Mouse (Mus musculus) embryonic facial prominence, embryonic 13.5 days (tissue): ENCODE data around the gene Gsn. TPM values are rescaled to one million over a fixed set of nuclear protein-coding genes. Genes with fewer than 3 reads are reported as not detected.

Source experiments
- ATAC-seq: fragments of 200-750 bp; cut with Nextera tagmentation; 2 replicates; pipeline ENCODE4 v1.8.0; 2017; ENCODE audit warnings: low read depth; ENCODE audit not compliant: insufficient number of reproducible peaks, insufficient read depth, low FRiP score, low TSS enrichment
- H3K27ac ChIP-seq: fragments of 300-500 bp; sonication (generic); 2 replicates; pipeline ENCODE4 v1.5.1; 2015; ENCODE audit warnings: moderate library complexity, mild to moderate bottlenecking, inconsistent platforms
- H3K27me3 ChIP-seq: fragments of 300-500 bp; sonication (generic); 2 replicates; pipeline ENCODE4 v1.6.1; 2015; ENCODE audit warnings: mild to moderate bottlenecking, inconsistent platforms
- H3K36me3 ChIP-seq: fragments of 300-500 bp; sonication (generic); 2 replicates; pipeline ENCODE4 v1.6.1; 2015; ENCODE audit warnings: mild to moderate bottlenecking, inconsistent platforms
- H3K4me1 ChIP-seq: fragments of 300-500 bp; sonication (generic); 2 replicates; pipeline ENCODE4 v1.6.1; 2015; ENCODE audit warnings: inconsistent platforms
- H3K4me2 ChIP-seq: fragments of 300-500 bp; sonication (generic); 2 replicates; pipeline ENCODE4 v1.6.1; 2015; ENCODE audit warnings: moderate library complexity, mild to moderate bottlenecking, inconsistent platforms
- H3K4me3 ChIP-seq: fragments of 300-500 bp; sonication (generic); 2 replicates; pipeline ENCODE4 v1.5.1; 2015; ENCODE audit warnings: mild to moderate bottlenecking, inconsistent platforms
- H3K9ac ChIP-seq: fragments of 300-500 bp; sonication (generic); 2 replicates; pipeline ENCODE4 v1.6.1; 2015; ENCODE audit warnings: mild to moderate bottlenecking, inconsistent platforms
- H3K9me3 ChIP-seq: fragments of 300-500 bp; sonication (generic); 2 replicates; pipeline ENCODE4 v1.6.1; 2016; ENCODE audit warnings: inconsistent platforms
- WGBS: fragments of 180-500 bp; shearing (Covaris S2); methylation state at CpG from one replicate; pipeline ENCODE4 v1.1.7; 2015; ENCODE audit warnings: mixed read lengths; 5-methylcytosine and 5-hydroxymethylcytosine counted together
- polyA plus RNA-seq: library from polyadenylated mRNA; unstranded; fragments of >200 nt; fragmentation: Nextera tagmentation; extraction: Ambion mirVana; gene quantifications from 2 replicates; pipeline ENCODE4 v1.2.1, GENCODE M21; 2015

The Gsn gene
- polyA plus RNA-seq, 1 experiment from 2014 or later, result 188 TPM

DNA sequence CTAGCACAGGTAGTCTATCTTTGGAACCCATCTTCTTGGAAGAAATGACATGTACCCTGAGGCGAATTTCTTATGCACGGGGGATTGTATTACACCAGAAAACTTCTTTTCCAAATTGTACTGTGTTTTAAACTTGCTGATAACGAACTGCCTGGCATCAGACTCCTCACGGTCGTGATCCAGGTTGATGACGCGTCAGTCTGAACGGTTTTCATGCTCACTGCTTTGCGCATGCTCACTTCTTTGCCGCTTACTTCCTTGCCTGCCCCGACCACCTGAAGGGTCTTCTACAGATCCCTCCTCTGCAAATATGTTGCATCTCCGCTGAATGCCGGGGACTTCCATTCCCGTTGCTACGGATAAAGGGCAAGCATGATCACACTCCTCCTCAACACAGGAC, 31.9 kb upstream of the Gsn start:
- no peak overlapping the region for H3K4me3 ChIP-seq
- H3K27ac ChIP-seq, result no peak overlapping the region
- H3K4me2 ChIP-seq, result no peak overlapping the region
- H3K27me3 ChIP-seq, result no peaks in the 10 kb centered on the region
- no peak for ATAC-seq
- peaks cover 24% of the 10 kb centered on the region for H3K4me1 ChIP-seq
- H3K9ac ChIP-seq, result no peak overlapping the region
- H3K9me3 ChIP-seq, result no peaks in the 10 kb centered on the region
- WGBS, result 90% methylated on average over 15 of the region's 15 CpGs
- no peaks in the 10 kb centered on the region for H3K36me3 ChIP-seq

DNA sequence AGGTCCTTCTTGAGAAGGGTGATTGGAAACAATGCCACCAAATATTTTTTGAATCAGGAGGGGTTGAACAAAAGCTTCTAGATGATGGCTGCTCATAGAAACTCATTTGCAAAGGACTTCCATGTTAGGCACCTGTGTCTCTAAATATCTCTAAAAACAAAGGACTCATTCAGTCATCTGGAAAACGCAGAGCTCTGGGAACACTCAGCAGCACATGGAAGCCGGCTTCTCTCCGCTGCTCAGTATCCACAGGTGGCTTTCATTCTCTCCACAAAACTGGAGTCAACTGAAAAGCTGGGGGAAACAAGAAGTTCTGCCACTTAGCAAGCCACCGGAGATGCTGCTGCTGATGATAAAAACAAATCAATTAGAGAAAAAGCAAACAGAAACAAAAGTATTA, 28.0 kb upstream of the Gsn start:
- H3K36me3 ChIP-seq, result no peaks in the 10 kb centered on the region
- H3K9ac ChIP-seq, result no peak overlapping the region
- WGBS, result 24% methylated on average over 4 of the region's 4 CpGs
- H3K27me3 ChIP-seq, result no peaks in the 10 kb centered on the region
- ATAC-seq, result no peak
- no peak overlapping the region for H3K4me3 ChIP-seq
- H3K9me3 ChIP-seq, result no peaks in the 10 kb centered on the region
- H3K27ac ChIP-seq, result no peak overlapping the region; the same call in 1 of the 2 replicates
- H3K4me1 ChIP-seq, result peaks cover 49% of the 10 kb centered on the region
- H3K4me2 ChIP-seq, result no peak overlapping the region

DNA sequence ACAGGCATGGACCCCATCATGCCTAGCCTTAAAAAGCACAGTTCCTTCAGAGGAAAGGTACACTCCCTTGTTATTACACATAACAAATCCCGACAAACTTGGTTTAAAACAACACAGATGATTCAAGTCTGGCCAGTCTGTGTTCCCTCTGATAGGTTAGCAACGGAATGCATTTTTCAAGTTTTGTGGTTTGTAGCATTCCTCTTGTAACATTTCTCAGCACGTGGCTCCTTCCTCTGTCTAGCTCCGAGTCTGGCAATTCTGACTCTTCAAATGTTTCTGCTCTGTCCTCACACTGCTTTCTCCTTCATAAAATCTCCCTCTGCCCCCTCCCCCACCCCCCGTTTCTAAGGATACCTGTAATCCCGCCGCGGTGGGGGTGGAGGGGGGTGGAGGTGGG, 26.0 kb upstream of the Gsn start:
- H3K9ac ChIP-seq, result 0 out of 2 replicates have a peak overlapping the region, but pooled peaks have one; percentile 40
- H3K27me3 ChIP-seq, result no peaks in the 10 kb centered on the region
- no peak overlapping the region for H3K4me3 ChIP-seq
- H3K4me1 ChIP-seq, result peaks cover 58% of the 10 kb centered on the region
- peak overlapping the region; percentile 71 for H3K27ac ChIP-seq
- no peaks in the 10 kb centered on the region for H3K9me3 ChIP-seq
- peak overlapping the region; percentile 42 for H3K4me2 ChIP-seq
- ATAC-seq, result no peak
- no peaks in the 10 kb centered on the region for H3K36me3 ChIP-seq
- 8% methylated on average over 8 of the region's 8 CpGs for WGBS

DNA sequence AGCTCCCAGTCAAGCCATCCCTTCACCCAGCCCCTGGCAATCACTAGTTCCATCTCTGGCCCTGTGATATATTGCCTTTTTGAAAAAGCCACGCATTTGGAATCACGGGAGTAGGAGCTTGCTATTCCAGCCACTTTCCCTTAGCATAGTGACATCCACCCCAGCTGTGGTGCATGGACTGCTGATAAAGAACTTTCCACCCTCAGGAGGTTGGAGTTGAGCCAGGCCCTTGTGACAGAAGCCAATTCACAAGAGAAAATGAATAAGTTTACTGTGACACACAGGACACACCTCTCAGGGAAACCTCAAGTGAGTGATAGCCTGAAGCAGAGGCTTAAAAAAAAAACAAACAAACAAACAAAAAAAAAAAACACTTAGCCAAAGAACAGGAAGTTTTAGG, 24.3 kb upstream of the Gsn start:
- H3K9ac ChIP-seq, result no peak overlapping the region
- no peak for ATAC-seq

DNA sequence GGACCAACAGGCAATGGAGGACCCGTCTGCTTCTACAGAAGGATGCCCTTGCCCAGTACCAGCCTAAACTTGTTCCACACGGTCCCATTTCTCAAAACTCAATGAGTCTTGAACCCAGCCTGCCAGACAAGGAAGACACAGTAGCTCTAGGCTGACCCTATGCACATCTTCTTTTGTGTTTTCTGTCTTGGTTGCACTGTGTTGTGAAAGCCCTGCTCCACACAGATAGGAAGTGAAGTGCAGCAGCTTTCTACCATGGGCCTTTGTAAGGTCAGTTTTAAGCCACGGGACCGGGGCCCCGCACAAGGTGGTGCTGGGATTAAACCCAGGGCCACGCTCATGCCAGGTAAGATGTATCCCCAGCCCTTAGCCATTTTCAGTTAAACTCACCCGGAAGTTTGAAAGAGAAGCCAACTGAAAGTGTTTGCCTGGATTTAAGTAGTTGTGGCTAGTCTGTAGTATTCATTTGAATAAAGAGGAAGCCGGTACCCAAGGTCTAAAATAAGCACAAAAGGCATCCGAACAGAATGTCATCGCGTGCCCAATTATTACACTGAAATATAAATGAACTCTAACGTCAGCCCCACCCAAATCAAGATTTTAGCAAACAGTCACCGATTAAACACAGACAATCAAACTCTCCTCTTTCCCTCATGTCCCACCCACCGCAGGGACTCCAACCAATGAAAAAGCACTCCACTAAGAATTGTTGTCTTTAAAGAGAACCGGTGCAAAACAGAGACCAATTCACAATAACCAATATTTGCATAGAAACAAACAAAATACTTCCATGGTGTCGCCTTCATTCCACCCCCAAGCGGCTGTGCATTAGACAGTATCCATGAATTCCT, 23.4 kb upstream of the Gsn start:
- no peaks in the 10 kb centered on the region for H3K27me3 ChIP-seq
- H3K4me3 ChIP-seq, result no peak overlapping the region
- no peaks in the 10 kb centered on the region for H3K36me3 ChIP-seq
- no peak overlapping the region for H3K9ac ChIP-seq
- no peaks in the 10 kb centered on the region for H3K9me3 ChIP-seq
- ATAC-seq, result no peak
- peaks cover 64% of the 10 kb centered on the region for H3K4me1 ChIP-seq
- no peak overlapping the region for H3K4me2 ChIP-seq
- WGBS, result 74% methylated on average over 17 of the region's 17 CpGs
- H3K27ac ChIP-seq, result peak overlapping the region; percentile 33; the same call in 1 of the 2 replicates

More for the DNA sequence above, 24.3 kb upstream of the Gsn start:
- Histone ChIP-seq H3K9me3 (no peaks in the 10 kb centered on the region), H3K4me2 (no peak overlapping the region), H3K4me3 (no peak overlapping the region), H3K27me3 (no peaks in the 10 kb centered on the region), H3K36me3 (no peaks in the 10 kb centered on the region), H3K27ac (no peak overlapping the region), H3K4me1 (peaks cover 60% of the 10 kb centered on the region)
- WGBS, result 64% methylated on average over 2 of the region's 2 CpGs

DNA sequence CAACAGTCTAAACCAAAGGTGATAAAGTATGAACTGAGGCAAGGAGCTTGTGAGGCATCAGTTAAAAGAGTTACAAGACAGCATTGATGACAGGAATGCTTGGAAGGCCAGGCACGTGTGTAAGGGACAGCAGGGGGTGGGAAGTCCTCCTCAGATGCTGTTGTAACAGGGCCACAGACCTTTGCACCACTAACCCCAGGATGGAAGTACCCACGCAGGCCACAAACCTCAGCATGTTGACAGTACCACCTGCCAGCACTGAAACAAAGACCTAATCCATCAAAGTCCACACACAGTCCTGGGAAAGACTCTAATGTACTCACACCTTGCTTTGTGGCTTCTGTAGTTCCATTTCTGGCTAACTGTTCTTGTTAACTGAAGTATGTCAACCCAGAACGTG, 22.3 kb upstream of the Gsn start:
- H3K27me3 ChIP-seq, result no peaks in the 10 kb centered on the region

DNA sequence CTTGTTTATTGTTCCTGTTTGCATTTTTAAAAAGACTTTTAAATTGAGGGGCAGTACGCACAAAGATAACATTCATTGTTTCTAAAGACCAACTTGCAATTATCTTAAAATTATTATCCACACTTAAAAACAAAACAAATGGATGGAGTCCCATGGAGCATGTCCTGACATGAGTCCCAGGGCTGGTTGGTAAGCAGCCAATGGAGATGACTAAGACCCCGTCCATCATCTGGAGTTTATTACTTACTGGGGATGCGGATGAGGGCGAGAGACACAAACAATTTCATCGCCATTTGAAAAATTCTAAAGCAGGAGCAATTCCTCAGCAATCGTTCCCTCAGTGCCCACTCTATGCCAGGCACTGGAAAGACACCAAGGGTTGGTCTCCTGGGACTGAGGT, 21.2 kb upstream of the Gsn start:
- H3K9ac ChIP-seq, result no peak overlapping the region
- no peaks in the 10 kb centered on the region for H3K27me3 ChIP-seq
- no peak overlapping the region for H3K4me3 ChIP-seq
- H3K4me2 ChIP-seq, result no peak overlapping the region
- H3K4me1 ChIP-seq, result peaks cover 42% of the 10 kb centered on the region
- no peaks in the 10 kb centered on the region for H3K9me3 ChIP-seq
- no peak overlapping the region for H3K27ac ChIP-seq
- no peak for ATAC-seq
- WGBS, result 37% methylated on average over 6 of the region's 6 CpGs
- no peaks in the 10 kb centered on the region for H3K36me3 ChIP-seq

More for the DNA sequence above, 22.3 kb upstream of the Gsn start:
- H3K36me3 ChIP-seq, result no peaks in the 10 kb centered on the region
- H3K27ac ChIP-seq, result no peak overlapping the region
- no peak overlapping the region for H3K4me3 ChIP-seq
- H3K4me2 ChIP-seq, result no peak overlapping the region
- peaks cover 53% of the 10 kb centered on the region for H3K4me1 ChIP-seq
- no peak overlapping the region for H3K9ac ChIP-seq
- no peak for ATAC-seq
- no peaks in the 10 kb centered on the region for H3K9me3 ChIP-seq
- WGBS, result 58% methylated on average over 3 of the region's 3 CpGs

DNA sequence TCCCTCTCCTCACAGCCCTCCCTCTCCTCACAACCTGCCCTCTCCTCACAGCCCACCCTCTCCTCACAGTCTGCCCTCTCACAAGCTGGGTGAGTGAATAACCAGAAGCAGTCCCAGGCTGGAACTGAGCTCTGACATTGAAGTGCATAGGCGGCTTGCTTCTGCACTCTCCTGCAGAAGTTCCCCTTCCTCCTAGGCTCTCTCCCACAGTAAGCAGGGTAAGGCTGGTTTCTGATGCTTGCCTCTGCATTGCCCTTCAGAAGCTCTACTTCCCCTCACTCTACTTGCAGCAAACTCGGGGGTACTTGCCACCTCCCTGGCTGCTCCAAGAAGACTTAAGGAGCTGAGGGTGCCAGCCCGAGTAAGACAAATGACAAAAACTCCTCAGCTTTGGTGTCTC, 11.9 kb upstream of the Gsn start:
- no peak for ATAC-seq
- Histone ChIP-seq H3K4me3 (no peak overlapping the region), H3K36me3 (no peaks in the 10 kb centered on the region), H3K27me3 (no peaks in the 10 kb centered on the region), H3K9me3 (no peaks in the 10 kb centered on the region), H3K4me2 (no peak overlapping the region), H3K9ac (no peak overlapping the region), H3K27ac (no peak overlapping the region), H3K4me1 (peaks cover 12% of the 10 kb centered on the region)
- WGBS, result 55% methylated on average over 3 of the region's 3 CpGs

DNA sequence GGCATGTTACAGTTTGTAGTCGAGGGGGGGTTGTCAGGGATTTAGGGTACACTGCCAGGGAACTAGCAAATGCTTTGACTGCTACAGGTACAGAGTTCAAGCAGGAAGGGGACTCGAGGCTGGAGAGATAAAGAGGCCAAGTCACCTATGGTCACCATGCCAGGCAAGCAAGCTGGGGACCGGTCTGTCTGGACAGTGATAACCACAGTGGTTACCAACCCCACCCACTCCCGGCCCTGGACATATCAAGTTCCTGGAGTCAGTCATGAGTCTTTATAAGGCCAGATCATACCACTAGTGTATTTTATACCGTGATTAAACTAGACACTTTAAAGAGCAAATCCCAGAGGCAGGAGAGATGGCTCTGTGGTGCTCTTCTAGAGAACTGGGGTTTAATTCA, 8.4 kb upstream of the Gsn start:
- Histone ChIP-seq H3K27me3 (no peaks in the 10 kb centered on the region), H3K27ac (0 out of 2 replicates have a peak overlapping the region, but pooled peaks have one; percentile 18), H3K4me1 (peaks cover 19% of the 10 kb centered on the region), H3K4me3 (no peak overlapping the region), H3K9ac (no peak overlapping the region), H3K9me3 (no peaks in the 10 kb centered on the region), H3K4me2 (no peak overlapping the region), H3K36me3 (no peaks in the 10 kb centered on the region)
- ATAC-seq, result no peak
- 72% methylated on average over 5 of the region's 5 CpGs for WGBS

DNA sequence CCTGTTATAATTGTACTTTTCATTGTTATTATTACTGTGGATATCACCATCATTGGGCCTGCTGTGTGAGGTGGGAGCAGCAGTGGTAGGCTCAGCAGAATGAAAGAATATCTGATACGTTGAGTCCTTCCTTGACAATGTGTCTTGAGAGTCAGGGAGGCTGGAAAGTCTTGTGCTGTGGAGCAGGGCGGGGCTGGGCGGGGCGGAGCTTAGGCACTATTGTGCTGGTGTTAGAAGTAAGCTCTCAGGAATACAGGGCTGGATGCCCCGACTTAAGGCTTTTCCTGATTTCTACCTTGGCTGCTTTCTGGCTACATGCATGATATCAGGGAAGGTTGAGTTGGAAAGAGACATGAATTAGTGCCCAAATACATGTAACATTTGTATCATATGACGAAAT, 3.4 kb upstream of the Gsn start:
- H3K27me3 ChIP-seq, result no peaks in the 10 kb centered on the region
- no peak overlapping the region for H3K27ac ChIP-seq
- no peak overlapping the region for H3K9ac ChIP-seq
- peaks cover 38% of the 10 kb centered on the region for H3K4me1 ChIP-seq
- H3K36me3 ChIP-seq, result no peaks in the 10 kb centered on the region
- H3K4me2 ChIP-seq, result no peak overlapping the region
- no peak for ATAC-seq
- 41% methylated on average over 6 of the region's 6 CpGs for WGBS
- H3K9me3 ChIP-seq, result no peaks in the 10 kb centered on the region
- H3K4me3 ChIP-seq, result no peak overlapping the region

DNA sequence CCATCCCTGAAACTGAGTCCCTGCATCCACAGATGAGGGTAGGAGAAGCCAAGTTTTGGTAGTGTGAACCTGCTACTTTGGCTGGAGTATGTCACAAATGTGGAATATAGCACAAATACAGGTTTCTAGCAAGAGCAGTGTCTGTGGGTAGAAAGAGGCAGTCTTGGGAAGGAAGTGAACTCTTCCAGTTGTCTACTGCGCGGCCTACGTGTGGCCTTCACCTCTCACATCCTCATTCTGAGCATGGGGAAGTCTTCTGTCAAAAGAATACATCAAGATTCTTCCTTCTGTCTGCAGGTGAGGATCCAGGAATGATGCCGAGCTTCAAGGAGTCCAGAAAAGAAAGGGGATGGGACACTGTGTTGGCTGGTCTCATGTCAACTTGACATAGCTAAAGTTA, 2.4 kb upstream of the Gsn start:
- Histone ChIP-seq H3K9ac (no peak overlapping the region), H3K4me3 (no peak overlapping the region), H3K36me3 (no peaks in the 10 kb centered on the region), H3K27ac (no peak overlapping the region), H3K4me2 (no peak overlapping the region), H3K27me3 (no peaks in the 10 kb centered on the region), H3K9me3 (no peaks in the 10 kb centered on the region), H3K4me1 (peaks cover 44% of the 10 kb centered on the region)
- ATAC-seq, result no peak
- 91% methylated on average over 4 of the region's 4 CpGs for WGBS

DNA sequence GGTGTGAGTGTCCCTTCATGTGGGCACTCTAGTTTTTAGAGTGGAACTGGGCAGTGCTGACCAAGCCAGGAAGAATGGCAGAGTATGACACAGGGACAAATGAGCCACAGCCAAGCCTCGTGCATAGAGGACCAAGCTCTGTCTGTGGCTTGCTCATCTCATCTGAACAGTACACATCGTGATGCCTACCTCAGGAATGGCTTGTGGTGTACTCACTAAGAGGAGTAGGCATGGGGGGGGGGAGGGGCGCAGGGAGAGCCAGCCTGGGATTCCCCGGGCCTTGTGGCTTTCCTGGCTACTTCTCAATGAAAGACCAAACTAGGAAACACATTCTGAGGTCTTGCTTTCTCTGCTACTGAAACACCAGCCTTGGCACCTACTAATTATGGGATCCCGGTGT, 1.2 kb upstream of the Gsn start:
- H3K4me1 ChIP-seq, result peaks cover 57% of the 10 kb centered on the region
- no peaks in the 10 kb centered on the region for H3K9me3 ChIP-seq
- H3K27ac ChIP-seq, result no peak overlapping the region
- no peaks in the 10 kb centered on the region for H3K36me3 ChIP-seq
- H3K4me3 ChIP-seq, result no peak overlapping the region
- H3K9ac ChIP-seq, result no peak overlapping the region
- no peak overlapping the region for H3K4me2 ChIP-seq
- no peaks in the 10 kb centered on the region for H3K27me3 ChIP-seq
- 58% methylated on average over 5 of the region's 5 CpGs for WGBS
- ATAC-seq, result no peak
